Mouse (Mus musculus): Measurements from ENCODE around the gene Dmap1.

DNA sequence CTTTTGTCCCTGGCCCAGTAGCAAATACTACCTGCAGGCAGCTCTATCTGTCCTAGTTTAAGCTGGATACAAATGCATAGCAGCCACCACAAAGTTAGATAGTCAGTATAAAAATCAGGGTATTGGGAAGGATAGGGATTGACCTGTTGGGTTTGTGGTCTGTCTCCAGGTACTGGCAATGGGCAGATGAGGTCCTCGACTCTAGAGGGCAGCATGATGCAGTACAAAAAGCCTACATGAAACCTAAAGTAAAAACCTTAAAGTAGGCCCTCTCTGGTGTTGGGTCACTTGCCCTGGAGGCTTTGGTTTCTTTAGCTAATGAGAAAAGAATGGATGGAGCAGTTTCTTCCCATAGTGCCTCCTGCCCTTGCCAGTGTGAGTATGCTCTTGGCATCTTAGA lies 53.6 kb downstream of the Dmap1 start:
- TF ChIP-seq MYC (IDR thresholded peaks at IDR 0.05; ENCODE audit: low read depth, low read length) (no peak), CTCF (IDR thresholded peaks at IDR 0.05 in 2 of 3, conservative IDR thresholded peaks at IDR 0.05 in 1 of 3; ENCODE audit: control insufficient read depth in 1 of 3, insufficient read depth in 1 of 3, low read depth in 2 of 3, low read length in 3 of 3, poor library complexity in 1 of 3, severe bottlenecking in 1 of 3) (peak in 1 of 3 experiments; percentile 19; a peak in 2 of 6 replicates), POLR2A (IDR thresholded peaks at IDR 0.05; ENCODE audit: control insufficient read depth in 1 of 2, insufficient read depth in 1 of 2, low read depth in 1 of 2, low read length in 2 of 2, poor library complexity in 1 of 2) (no peak), GATA1 (IDR thresholded peaks at IDR 0.05; ENCODE audit: low read depth, low read length) (no peak), UBTF (IDR thresholded peaks at IDR 0.05; ENCODE audit: borderline replicate concordance, insufficient read depth, low read depth, low read length) (no peak), USF1 (IDR thresholded peaks at IDR 0.05; ENCODE audit: low read depth, low read length) (no peak), TAL1 (IDR thresholded peaks at IDR 0.05; ENCODE audit: low read length) (no peak), ETS1 (IDR thresholded peaks at IDR 0.05; ENCODE audit: low read depth, low read length) (no peak), CHD2 (IDR thresholded peaks at IDR 0.05; ENCODE audit: low read length) (no peak), RAD21 (IDR thresholded peaks at IDR 0.05; ENCODE audit: low read depth, low read length) (no peak), MYB (IDR thresholded peaks at IDR 0.05; ENCODE audit: low read depth, low read length) (no peak), EP300 (IDR thresholded peaks at IDR 0.05; ENCODE audit: low read depth in 1 of 2, low read length in 2 of 2) (no peak)

All from MEL (cell line).